Mouse (Mus musculus): ENCODE measurements around the gene Gm20075.

DNA sequence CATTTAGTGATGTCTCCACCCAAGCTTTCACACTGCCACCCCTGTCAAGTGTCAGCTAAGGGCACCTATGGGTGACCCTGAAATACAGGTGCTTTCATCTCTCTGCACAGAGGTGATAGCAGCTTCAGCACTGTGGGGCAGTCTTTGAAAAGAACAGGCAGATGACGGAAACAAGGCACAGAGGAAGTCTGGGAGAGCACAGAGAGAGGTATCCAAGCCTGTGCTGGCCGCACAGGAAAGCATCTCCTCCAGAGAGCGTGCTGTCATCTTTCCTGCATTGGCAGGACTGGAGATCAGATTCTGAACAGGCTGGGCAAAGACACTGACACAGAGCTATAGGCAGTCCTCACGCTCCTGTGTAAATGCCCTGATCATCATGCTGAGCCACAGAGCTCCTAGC lies 9.8 kb upstream of the Gm20075 start:
- no peak for TF ChIP-seq CTCF (IDR thresholded peaks at IDR 0.05; ENCODE audit: borderline replicate concordance, extremely low read depth, insufficient read depth, insufficient read length)
- TF ChIP-seq POLR2A (IDR thresholded peaks at IDR 0.05; ENCODE audit: borderline replicate concordance, extremely low read depth, insufficient read depth, insufficient read length, poor library complexity, severe bottlenecking): no peak
